Mouse (Mus musculus): Measurements from ENCODE around the gene Eloa. TPM values are rescaled to one million over a fixed set of nuclear protein-coding genes. Genes with fewer than 3 reads are reported as not detected.

Gene Eloa
- polyA plus RNA-seq, 1 experiment from 2014 or later = 23.3 TPM

DNA sequence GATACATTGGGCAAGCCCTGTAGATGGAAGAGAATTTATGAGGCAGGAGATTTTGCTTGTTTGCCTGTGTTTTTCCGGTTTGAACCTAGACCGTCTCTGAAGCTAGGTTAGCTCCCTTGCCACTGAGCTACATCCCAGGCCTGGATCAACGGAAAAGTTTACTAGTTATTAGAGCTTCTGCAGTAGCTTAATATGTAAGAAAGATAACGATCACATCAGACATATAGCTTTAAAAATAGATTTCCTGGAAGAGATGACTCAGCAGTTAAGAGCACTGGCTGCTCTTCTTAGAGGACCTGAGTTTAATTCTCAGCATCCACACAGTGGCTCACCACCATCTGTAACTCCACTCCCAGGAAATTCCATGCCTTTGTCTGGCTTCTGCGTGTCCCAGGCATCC lies 7.1 kb upstream of the Eloa start:
- no peak overlapping the region for H3K4me3 ChIP-seq (replicated peaks)
- H3K9ac ChIP-seq (replicated peaks) = no peak overlapping the region
- 87% methylated on average over 5 of the region's 5 CpGs for WGBS
- no peaks in the 10 kb centered on the region for H3K27me3 ChIP-seq (replicated peaks)
- no peak for ATAC-seq (ENCODE audit: low FRiP score)
- H3K4me1 ChIP-seq = peaks cover 11% of the 10 kb centered on the region; the same call in 1 of the 2 replicates
- 0 out of 2 replicates have a peak, but pooled peaks cover 5% of the 10 kb centered on the region for H3K36me3 ChIP-seq
- H3K4me2 ChIP-seq = no peak overlapping the region
- H3K27ac ChIP-seq (replicated peaks) = no peak overlapping the region
- no peaks in the 10 kb centered on the region for H3K9me3 ChIP-seq (replicated peaks)

GRCm38 (mm10) chr4:136028132-136028564 lies 6.6 kb upstream of the Eloa start:
- H3K4me3 ChIP-seq (replicated peaks) = no peak overlapping the region
- WGBS = 88% methylated on average over 19 of the region's 19 CpGs
- H3K9ac ChIP-seq (replicated peaks) = no peak overlapping the region
- 0 out of 2 replicates have a peak, but pooled peaks cover 5% of the 10 kb centered on the region for H3K36me3 ChIP-seq
- ATAC-seq (ENCODE audit: low FRiP score) = no peak
- H3K27ac ChIP-seq (replicated peaks) = no peak overlapping the region
- H3K27me3 ChIP-seq (replicated peaks) = no peaks in the 10 kb centered on the region
- H3K4me2 ChIP-seq = no peak overlapping the region
- H3K4me1 ChIP-seq = peaks cover 11% of the 10 kb centered on the region; the same call in 1 of the 2 replicates
- no peaks in the 10 kb centered on the region for H3K9me3 ChIP-seq (replicated peaks)

GRCm38 (mm10) chr4:136027416-136028131 lies 6.0 kb upstream of the Eloa start:
- H3K4me3 ChIP-seq (replicated peaks) = no peak overlapping the region
- H3K4me2 ChIP-seq = no peak overlapping the region
- ATAC-seq (ENCODE audit: low FRiP score) = no peak
- H3K9ac ChIP-seq (replicated peaks) = no peak overlapping the region
- no peak overlapping the region for H3K27ac ChIP-seq (replicated peaks)
- no peaks in the 10 kb centered on the region for H3K27me3 ChIP-seq (replicated peaks)
- 0 out of 2 replicates have a peak, but pooled peaks cover 5% of the 10 kb centered on the region for H3K36me3 ChIP-seq
- no peaks in the 10 kb centered on the region for H3K9me3 ChIP-seq (replicated peaks)
- peaks cover 11% of the 10 kb centered on the region; the same call in 1 of the 2 replicates for H3K4me1 ChIP-seq
- 86% methylated on average over 8 of the region's 8 CpGs for WGBS

DNA sequence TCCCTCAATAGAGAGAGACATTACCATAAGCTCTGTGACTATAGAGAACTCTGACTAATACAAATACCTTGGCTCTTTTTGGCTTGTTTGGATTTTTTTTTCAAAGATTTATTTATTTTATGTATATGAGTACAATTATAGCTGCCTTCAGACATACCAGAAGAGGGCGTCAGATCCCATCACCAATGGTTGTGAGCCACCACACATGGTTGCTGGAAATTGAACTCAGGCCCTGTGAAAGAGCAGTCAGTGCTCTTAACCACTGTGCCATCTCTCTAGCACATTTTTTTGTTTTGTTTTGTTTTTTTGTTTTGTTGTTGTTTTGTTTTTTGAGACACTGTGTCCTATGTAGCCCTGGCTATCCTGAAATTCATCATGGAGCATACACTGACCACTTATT lies 3.8 kb upstream of the Eloa start:
- H3K4me2 ChIP-seq = no peak overlapping the region

GRCm38 (mm10) chr4:136022924-136023323 lies 1.4 kb upstream of the Eloa start:
- 98% methylated on average over 9 of the region's 9 CpGs for WGBS
- H3K27ac ChIP-seq (replicated peaks) = no peak overlapping the region

More for the DNA sequence above, 3.8 kb upstream of the Eloa start:
- H3K9me3 ChIP-seq (replicated peaks) = no peaks in the 10 kb centered on the region
- ATAC-seq (ENCODE audit: low FRiP score) = no peak
- no peak overlapping the region for H3K27ac ChIP-seq (replicated peaks)
- WGBS = 81% methylated on average over 1 of the region's 1 CpGs
- H3K9ac ChIP-seq (replicated peaks) = no peak overlapping the region
- peaks cover 5% of the 10 kb centered on the region for H3K4me1 ChIP-seq
- H3K36me3 ChIP-seq = 0 out of 2 replicates have a peak, but pooled peaks cover 5% of the 10 kb centered on the region
- no peak overlapping the region for H3K4me3 ChIP-seq (replicated peaks)
- no peaks in the 10 kb centered on the region for H3K27me3 ChIP-seq (replicated peaks)

DNA sequence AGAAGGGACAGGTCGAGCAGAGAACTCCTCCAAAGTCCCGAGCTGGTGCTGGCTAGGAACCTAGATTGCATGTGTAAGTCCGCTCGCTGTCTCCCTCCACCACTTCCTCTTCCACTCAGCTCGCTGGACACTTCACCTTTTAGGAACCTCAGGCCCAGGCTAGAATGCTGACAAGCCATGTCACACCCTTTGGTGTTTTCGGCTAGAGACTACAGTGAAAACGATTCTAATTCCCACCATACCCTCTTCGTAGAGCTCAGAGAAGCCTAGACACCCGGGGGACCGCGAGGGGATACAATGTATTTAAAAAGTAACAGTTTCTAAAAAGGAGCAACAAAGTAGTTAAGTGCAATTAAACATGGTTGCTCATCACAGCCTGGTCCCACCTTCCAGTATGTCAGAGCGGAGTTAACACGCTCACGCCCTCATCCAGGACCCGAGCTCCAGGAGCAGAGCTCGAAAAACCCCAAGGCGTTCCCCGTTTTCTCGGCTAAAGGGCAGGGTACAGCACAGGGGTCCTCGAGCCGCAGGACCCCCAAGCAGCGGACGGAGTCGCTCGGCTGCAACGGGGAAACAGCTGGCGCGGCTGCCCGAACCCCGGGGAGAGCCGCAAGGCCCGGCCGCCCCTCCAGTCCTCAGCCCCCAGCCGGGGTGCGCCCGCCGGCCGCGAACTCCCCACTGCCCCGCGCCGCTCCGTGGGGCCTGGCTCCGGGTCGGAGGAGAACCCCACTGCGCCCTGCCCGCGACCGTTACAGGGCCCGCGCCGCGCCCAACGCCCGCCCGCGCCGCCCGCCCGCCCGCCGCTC lies 617 bp downstream of the Eloa start:
- Histone ChIP-seq H3K27ac (replicated peaks) (peak overlapping the region; percentile 84), H3K27me3 (replicated peaks) (no peaks in the 10 kb centered on the region), H3K4me2 (peak overlapping the region; percentile 96), H3K4me1 (peaks cover 20% of the 10 kb centered on the region), H3K4me3 (replicated peaks) (peak overlapping the region; percentile 81), H3K9ac (replicated peaks) (peak overlapping the region; percentile 89), H3K9me3 (replicated peaks) (no peaks in the 10 kb centered on the region), H3K36me3 (no peaks in the 10 kb centered on the region)
- ATAC-seq (ENCODE audit: low FRiP score) = peak; percentile 74
- WGBS = 2% methylated on average over 59 of the region's 62 CpGs

More at GRCm38 (mm10) chr4:136022924-136023323, 1.4 kb upstream of the Eloa start:
- no peak for ATAC-seq (ENCODE audit: low FRiP score)
- no peaks in the 10 kb centered on the region for H3K27me3 ChIP-seq (replicated peaks)
- 0 out of 2 replicates have a peak, but pooled peaks cover 5% of the 10 kb centered on the region for H3K36me3 ChIP-seq
- no peak overlapping the region for H3K4me2 ChIP-seq
- no peaks in the 10 kb centered on the region for H3K9me3 ChIP-seq (replicated peaks)
- peaks cover 20% of the 10 kb centered on the region for H3K4me1 ChIP-seq
- H3K9ac ChIP-seq (replicated peaks) = no peak overlapping the region
- H3K4me3 ChIP-seq (replicated peaks) = no peak overlapping the region

DNA sequence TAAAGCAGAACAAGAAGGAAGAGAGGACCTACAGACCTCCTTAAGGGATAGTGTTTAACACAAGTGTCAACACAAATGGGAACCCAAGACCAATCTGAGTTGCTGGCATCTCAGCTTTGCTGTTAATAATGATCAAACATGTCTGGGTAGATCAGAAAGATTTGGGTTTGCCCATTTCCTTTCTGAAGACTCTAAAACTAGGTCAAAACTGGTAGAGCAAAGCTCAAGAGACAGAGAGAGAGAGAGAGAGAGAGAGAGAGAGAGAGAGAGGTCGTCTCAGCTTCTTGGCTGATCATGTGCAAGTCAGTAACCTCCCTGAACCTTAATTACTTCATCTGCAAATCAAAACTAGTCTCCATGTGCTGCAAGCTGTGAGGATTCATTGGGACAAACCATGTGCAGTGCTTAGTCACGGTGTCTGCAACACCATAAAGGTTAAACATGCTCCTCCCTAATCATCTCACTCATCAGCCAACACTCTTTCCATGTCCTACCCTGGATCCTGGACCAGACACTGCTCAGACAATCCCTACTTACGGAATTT lies 5.4 kb downstream of the Eloa start:
- WGBS = 84% methylated on average over 3 of the region's 3 CpGs

DNA sequence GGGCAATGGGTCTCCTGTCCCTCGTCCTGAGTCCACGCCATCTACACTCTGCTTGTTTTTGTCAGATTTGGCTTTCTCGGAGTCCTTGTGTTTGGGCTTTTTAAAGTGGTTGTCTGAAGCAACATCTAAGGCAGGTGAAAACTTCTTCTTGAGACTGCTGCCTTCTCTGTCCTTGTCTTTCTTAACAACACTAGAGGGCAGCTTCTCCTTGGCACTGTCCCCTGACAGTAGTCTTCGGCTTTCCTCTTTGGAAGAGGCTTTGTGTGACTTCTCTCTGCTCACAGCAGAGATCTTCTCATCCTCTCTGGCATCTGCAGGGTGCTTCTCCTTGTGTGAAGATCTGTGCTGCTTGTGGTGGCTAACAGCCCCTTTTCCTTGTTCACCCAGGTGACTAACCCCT lies 11.0 kb downstream of the Eloa start:
- 92% methylated on average over 4 of the region's 4 CpGs for WGBS
- Histone ChIP-seq H3K4me1 (no peaks in the 10 kb centered on the region), H3K4me3 (replicated peaks) (no peak overlapping the region), H3K27me3 (replicated peaks) (no peaks in the 10 kb centered on the region), H3K9ac (replicated peaks) (no peak overlapping the region), H3K36me3 (peaks cover 73% of the 10 kb centered on the region), H3K27ac (replicated peaks) (no peak overlapping the region), H3K9me3 (replicated peaks) (no peaks in the 10 kb centered on the region), H3K4me2 (no peak overlapping the region)
- ATAC-seq (ENCODE audit: low FRiP score) = no peak

More for the DNA sequence above, 5.4 kb downstream of the Eloa start:
- no peak overlapping the region for H3K4me3 ChIP-seq (replicated peaks)
- peaks cover 20% of the 10 kb centered on the region for H3K4me1 ChIP-seq
- H3K27me3 ChIP-seq (replicated peaks) = no peaks in the 10 kb centered on the region
- H3K9me3 ChIP-seq (replicated peaks) = no peaks in the 10 kb centered on the region
- ATAC-seq (ENCODE audit: low FRiP score) = no peak
- H3K4me2 ChIP-seq = no peak overlapping the region
- H3K36me3 ChIP-seq = peaks cover 24% of the 10 kb centered on the region
- H3K9ac ChIP-seq (replicated peaks) = no peak overlapping the region
- H3K27ac ChIP-seq (replicated peaks) = no peak overlapping the region

DNA sequence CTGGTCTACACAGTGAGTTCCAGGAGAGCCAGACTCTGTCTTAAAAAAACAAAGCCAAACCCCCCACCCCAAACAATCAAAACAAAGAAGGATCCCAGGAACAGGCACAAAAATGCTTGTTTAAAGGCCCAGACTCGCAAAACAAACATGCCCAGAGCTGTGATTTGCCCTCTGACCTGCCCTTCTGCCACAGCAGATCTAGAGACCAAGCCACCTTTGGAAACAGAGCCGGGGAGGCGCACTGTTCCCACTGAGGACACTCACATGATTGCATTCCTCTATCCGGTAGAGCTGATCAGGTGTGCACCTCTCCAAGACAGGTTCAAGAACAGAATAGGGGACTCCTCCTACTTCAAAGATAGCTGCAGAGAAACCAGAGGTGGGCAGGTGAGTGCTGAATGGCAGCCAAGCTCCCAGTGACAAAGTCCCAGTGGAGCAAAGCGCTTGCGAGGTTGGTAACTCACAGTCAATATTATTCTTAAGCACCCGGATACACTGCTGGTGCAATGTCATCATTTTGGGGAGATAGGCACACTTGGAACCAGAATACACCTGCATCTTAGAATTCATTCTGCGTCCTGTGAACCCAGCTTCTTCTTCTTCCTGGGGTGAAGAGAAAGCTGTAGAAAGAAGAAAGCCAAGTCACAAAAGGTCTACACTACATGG lies 12.6 kb downstream of the Eloa start:
- H3K27ac ChIP-seq (replicated peaks) = no peak overlapping the region
- WGBS = 96% methylated on average over 8 of the region's 8 CpGs
- no peaks in the 10 kb centered on the region for H3K4me1 ChIP-seq
- H3K9me3 ChIP-seq (replicated peaks) = no peaks in the 10 kb centered on the region
- no peak overlapping the region for H3K4me3 ChIP-seq (replicated peaks)
- no peaks in the 10 kb centered on the region for H3K27me3 ChIP-seq (replicated peaks)
- H3K4me2 ChIP-seq = no peak overlapping the region
- H3K9ac ChIP-seq (replicated peaks) = no peak overlapping the region
- peaks cover 88% of the 10 kb centered on the region for H3K36me3 ChIP-seq
- no peak for ATAC-seq (ENCODE audit: low FRiP score)

GRCm38 (mm10) chr4:136006821-136007220 lies 14.7 kb downstream of the Eloa start:
- no peak for ATAC-seq (ENCODE audit: low FRiP score)
- Histone ChIP-seq H3K27ac (replicated peaks) (no peak overlapping the region), H3K36me3 (peaks cover 90% of the 10 kb centered on the region), H3K4me2 (no peak overlapping the region), H3K4me3 (replicated peaks) (no peak overlapping the region), H3K4me1 (no peaks in the 10 kb centered on the region), H3K9me3 (replicated peaks) (no peaks in the 10 kb centered on the region), H3K9ac (replicated peaks) (no peak overlapping the region), H3K27me3 (replicated peaks) (no peaks in the 10 kb centered on the region)
- 95% methylated on average over 3 of the region's 3 CpGs for whole genome bisulfite sequencing

GRCm38 (mm10) chr4:136004921-136005320 lies 16.6 kb downstream of the Eloa start:
- Histone ChIP-seq H3K27me3 (replicated peaks) (no peaks in the 10 kb centered on the region), H3K9ac (replicated peaks) (no peak overlapping the region), H3K4me1 (no peaks in the 10 kb centered on the region), H3K9me3 (replicated peaks) (no peaks in the 10 kb centered on the region), H3K36me3 (peaks cover 81% of the 10 kb centered on the region), H3K4me3 (replicated peaks) (no peak overlapping the region), H3K27ac (replicated peaks) (no peak overlapping the region), H3K4me2 (no peak overlapping the region)
- 96% methylated on average over 2 of the region's 2 CpGs for WGBS
- ATAC-seq (ENCODE audit: low FRiP score) = no peak

Data from neural tube, embryonic 15.5 days (tissue).